Mouse (Mus musculus): ENCODE data around the gene Gm16867.
"Not testable (repeated sequence)": the region's sequence is repeated elsewhere in the genome, so short reads cannot be mapped to it uniquely, and the experiment has no call there.

DNA sequence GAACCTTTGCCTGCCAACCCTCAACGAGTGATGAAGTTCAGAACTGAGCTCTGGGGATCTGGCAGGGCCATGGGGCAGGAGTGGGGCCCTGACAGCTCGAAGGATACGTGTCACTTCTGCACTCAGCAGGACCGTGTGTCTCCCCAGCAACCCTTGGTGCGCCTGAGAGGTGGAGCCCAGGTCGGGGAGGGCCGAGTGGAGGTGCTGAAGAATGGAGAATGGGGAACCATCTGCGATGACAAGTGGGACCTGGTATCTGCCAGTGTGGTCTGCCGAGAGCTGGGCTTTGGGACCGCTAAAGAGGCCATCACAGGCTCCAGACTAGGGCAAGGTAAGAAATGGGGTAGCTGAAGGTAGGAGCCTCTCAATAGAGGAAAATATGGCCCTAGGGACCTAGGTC lies 54.3 kb downstream of the Gm16867 start:
- not testable (repeated sequence) for TF ChIP-seq CTCF (IDR thresholded peaks at IDR 0.05; ENCODE audit: low read depth); EP300 (optimal IDR thresholded peaks at IDR 0.05)
